Mouse (Mus musculus): ENCODE measurements around the gene Tmem87b.

- no peak for TF ChIP-seq CTCF (IDR thresholded peaks at IDR 0.05; ENCODE audit: borderline replicate concordance, insufficient read depth, low read length)
- no peak for TF ChIP-seq POLR2A (IDR thresholded peaks at IDR 0.05; ENCODE audit: low read depth, low read length)
These were observed 72.9 kb downstream of the Tmem87b start for GRCm38 (mm10) chr2:128890661-128891335.

Data from embryonic fibroblast, embryonic 13.5 days (primary cell).